Mouse (Mus musculus) limb, embryonic 15.5 days (tissue): ENCODE measurements around the gene Arl3. TPM values are rescaled to one million over a fixed set of nuclear protein-coding genes. Genes with fewer than 3 reads are reported as not detected.

Experiments used
- ATAC-seq: fragments of 200-750 bp; cut with Nextera tagmentation; 2 replicates; pipeline ENCODE4 v1.8.0; 2017; ENCODE audit warnings: low read depth, moderate TSS enrichment; ENCODE audit not compliant: insufficient number of reproducible peaks, low FRiP score, low TSS enrichment
- H3K27ac ChIP-seq: fragments of 300-500 bp; sonication (generic); 2 replicates; pipeline ENCODE4 v1.5.1; 2015; ENCODE audit warnings: moderate library complexity, mild to moderate bottlenecking, inconsistent platforms
- H3K27me3 ChIP-seq: fragments of 300-500 bp; sonication (generic); 2 replicates; pipeline ENCODE4 v1.6.1; 2015; ENCODE audit warnings: inconsistent platforms
- H3K36me3 ChIP-seq: fragments of 300-500 bp; sonication (generic); 2 replicates; pipeline ENCODE4 v1.6.1; 2015; ENCODE audit warnings: inconsistent platforms
- H3K4me1 ChIP-seq: fragments of 300-500 bp; sonication (generic); 2 replicates; pipeline ENCODE4 v1.6.1; 2015; ENCODE audit warnings: inconsistent platforms
- H3K4me2 ChIP-seq: fragments of 300-500 bp; sonication (generic); 2 replicates; pipeline ENCODE4 v1.6.1; 2015; ENCODE audit warnings: mild to moderate bottlenecking, inconsistent platforms
- H3K4me3 ChIP-seq: fragments of 300-500 bp; sonication (generic); 2 replicates; pipeline ENCODE4 v1.5.1; 2015; ENCODE audit warnings: mild to moderate bottlenecking, inconsistent platforms
- H3K9ac ChIP-seq: fragments of 300-500 bp; sonication (generic); 2 replicates; pipeline ENCODE4 v1.6.1; 2015; ENCODE audit warnings: inconsistent platforms
- H3K9me3 ChIP-seq: fragments of 300-500 bp; sonication (generic); 2 replicates; pipeline ENCODE4 v1.6.1; 2016; ENCODE audit warnings: inconsistent platforms
- WGBS: fragments of 180-500 bp; shearing (Covaris S2); methylation state at CpG from one replicate; pipeline ENCODE4 v1.1.7; 2015; 5-methylcytosine and 5-hydroxymethylcytosine counted together
- polyA plus RNA-seq: library from polyadenylated mRNA; unstranded; fragments of >200 nt; fragmentation: Nextera tagmentation; extraction: Ambion mirVana; gene quantifications from 2 replicates; pipeline ENCODE4 v1.2.1, GENCODE M21; 2015

The Arl3 gene
- 127 and 138 TPM in 2 replicates for polyA plus RNA-seq

- Histone ChIP-seq H3K27ac (peak within 1 kb of the TSS; percentile 85), H3K36me3 (no peaks in the 10 kb centered on the region), H3K27me3 (no peaks in the 10 kb centered on the region), H3K4me2 (peak within 1 kb of the TSS; percentile 70), H3K9me3 (no peaks in the 10 kb centered on the region), H3K4me1 (peaks cover 22% of the 10 kb centered on the region), H3K9ac (peak within 1 kb of the TSS; percentile 68), H3K4me3 (peak within 1 kb of the TSS; percentile 71)
- ATAC-seq = peak; percentile 97
- WGBS = under 1% methylated on average over 63 of the region's 67 CpGs
Observed at GRCm38 (mm10) chr19:46572951-46573937, at the start of gene Arl3, which contains the start of gene Sfxn2. Gene Arl3 (minus strand): TSS chr19:46573198. Gene Sfxn2 (plus strand): TSS chr19:46573365.

DNA sequence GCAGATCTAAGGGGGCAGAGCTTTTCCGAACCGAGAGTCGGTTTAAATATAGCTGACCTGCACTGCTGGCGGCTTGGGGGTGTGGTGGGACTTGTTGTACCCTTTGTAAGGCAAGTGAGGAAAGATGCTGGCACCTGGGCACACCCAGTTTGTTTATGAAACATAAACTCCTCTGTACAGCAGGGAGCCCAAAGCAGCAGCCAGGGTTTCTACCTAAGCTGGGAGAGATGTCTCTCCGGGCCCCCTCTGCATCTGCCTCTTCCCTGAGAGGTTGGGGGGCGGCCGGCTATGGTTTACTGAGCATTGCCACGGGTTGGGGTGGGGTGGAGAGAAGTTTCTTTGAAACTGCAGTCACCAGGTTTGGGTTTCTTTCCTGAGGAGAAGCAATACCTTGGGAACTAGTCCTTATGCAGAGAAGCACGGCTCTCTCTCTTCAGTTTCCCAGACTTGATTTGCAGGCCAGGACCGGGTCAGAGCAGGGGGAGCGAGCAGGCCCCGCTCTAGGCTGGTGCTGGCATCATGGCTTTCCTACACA is 49.7 kb upstream of the Arl3 start:
- Histone ChIP-seq H3K4me2 (peak overlapping the region; percentile 44), H3K9ac (no peak overlapping the region), H3K9me3 (no peaks in the 10 kb centered on the region), H3K27me3 (no peaks in the 10 kb centered on the region), H3K4me3 (peak overlapping the region; percentile 34), H3K4me1 (peaks cover 65% of the 10 kb centered on the region), H3K27ac (peak overlapping the region; percentile 83), H3K36me3 (peaks cover 11% of the 10 kb centered on the region; the same call in 1 of the 2 replicates)
- 28% methylated on average over 12 of the region's 12 CpGs for WGBS
- ATAC-seq = no peak; the same call in 1 of the 2 replicates

GRCm38 (mm10) chr19:46621236-46622183 is 48.5 kb upstream of the Arl3 start:
- H3K9ac ChIP-seq = no peak overlapping the region
- WGBS = 67% methylated on average over 19 of the region's 19 CpGs
- H3K4me3 ChIP-seq = no peak overlapping the region
- H3K27ac ChIP-seq = peak overlapping the region; percentile 83
- no peaks in the 10 kb centered on the region for H3K27me3 ChIP-seq
- no peak overlapping the region for H3K4me2 ChIP-seq
- H3K4me1 ChIP-seq = peaks cover 65% of the 10 kb centered on the region
- no peak for ATAC-seq
- H3K9me3 ChIP-seq = no peaks in the 10 kb centered on the region
- peaks cover 9% of the 10 kb centered on the region; the same call in 1 of the 2 replicates for H3K36me3 ChIP-seq

DNA sequence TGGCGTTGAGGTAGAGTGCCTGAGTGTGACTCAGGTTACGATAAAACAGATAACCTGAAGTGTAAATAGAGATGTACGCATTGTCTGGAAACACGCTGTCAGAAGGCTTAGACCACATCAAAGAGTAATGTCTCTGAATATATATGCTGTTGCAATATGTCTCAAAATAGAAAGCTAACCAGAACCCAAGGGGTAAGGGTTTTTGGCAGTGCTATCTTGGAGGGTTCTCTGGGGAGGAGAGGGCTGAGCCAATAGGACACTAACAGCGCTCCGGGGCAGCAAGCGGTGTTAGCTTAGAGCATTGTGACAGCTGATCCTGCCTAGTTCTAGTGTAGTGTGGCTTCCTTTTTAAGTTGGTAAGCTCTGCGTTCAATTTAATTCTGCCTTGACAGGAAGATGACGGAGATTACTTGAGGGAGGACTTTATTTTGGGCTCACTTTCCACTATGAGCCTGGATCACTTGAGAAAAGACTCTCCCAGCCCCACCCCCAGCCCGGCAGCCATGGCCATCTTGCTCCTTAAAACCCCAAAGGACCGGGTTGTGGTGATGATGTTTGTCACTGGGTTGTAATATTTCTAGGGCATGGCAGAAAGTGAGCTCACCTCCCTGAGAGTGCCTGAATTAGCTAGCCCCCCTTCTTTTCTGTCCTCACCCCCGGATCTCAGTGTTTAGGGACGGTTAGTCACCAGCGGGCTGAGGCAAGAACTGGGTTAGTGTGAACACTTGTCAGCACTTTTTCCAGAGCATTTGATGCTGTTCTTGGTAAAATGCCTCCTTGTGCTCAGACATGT is 47.2 kb upstream of the Arl3 start:
- Histone ChIP-seq H3K9me3 (no peaks in the 10 kb centered on the region), H3K27ac (peak overlapping the region; percentile 59), H3K36me3 (0 out of 2 replicates have a peak, but pooled peaks cover 5% of the 10 kb centered on the region), H3K4me1 (peaks cover 70% of the 10 kb centered on the region), H3K27me3 (no peaks in the 10 kb centered on the region), H3K9ac (no peak overlapping the region), H3K4me3 (no peak overlapping the region), H3K4me2 (no peak overlapping the region)
- ATAC-seq = no peak
- 72% methylated on average over 14 of the region's 14 CpGs for WGBS

- no peak for ATAC-seq
- Histone ChIP-seq H3K27ac (peak overlapping the region; percentile 39; the same call in 1 of the 2 replicates), H3K9ac (no peak overlapping the region), H3K4me3 (no peak overlapping the region), H3K4me1 (peaks cover 65% of the 10 kb centered on the region), H3K36me3 (no peaks in the 10 kb centered on the region), H3K4me2 (no peak overlapping the region), H3K9me3 (no peaks in the 10 kb centered on the region), H3K27me3 (no peaks in the 10 kb centered on the region)
- WGBS = 92% methylated on average over 6 of the region's 6 CpGs
Observed at GRCm38 (mm10) chr19:46619518-46619917, 46.5 kb upstream of the Arl3 start.

- H3K4me3 ChIP-seq = no peak overlapping the region
- H3K36me3 ChIP-seq = peaks cover 4% of the 10 kb centered on the region; the same call in 1 of the 2 replicates
- H3K4me1 ChIP-seq = peaks cover 60% of the 10 kb centered on the region
- 68% methylated on average over 19 of the region's 19 CpGs for WGBS
- H3K27ac ChIP-seq = peak overlapping the region; percentile 51; the same call in 1 of the 2 replicates
- H3K27me3 ChIP-seq = no peaks in the 10 kb centered on the region
- no peak overlapping the region for H3K4me2 ChIP-seq
- H3K9me3 ChIP-seq = no peaks in the 10 kb centered on the region
- no peak for ATAC-seq
- no peak overlapping the region for H3K9ac ChIP-seq
Observed at GRCm38 (mm10) chr19:46619001-46619400, 46.0 kb upstream of the Arl3 start.

DNA sequence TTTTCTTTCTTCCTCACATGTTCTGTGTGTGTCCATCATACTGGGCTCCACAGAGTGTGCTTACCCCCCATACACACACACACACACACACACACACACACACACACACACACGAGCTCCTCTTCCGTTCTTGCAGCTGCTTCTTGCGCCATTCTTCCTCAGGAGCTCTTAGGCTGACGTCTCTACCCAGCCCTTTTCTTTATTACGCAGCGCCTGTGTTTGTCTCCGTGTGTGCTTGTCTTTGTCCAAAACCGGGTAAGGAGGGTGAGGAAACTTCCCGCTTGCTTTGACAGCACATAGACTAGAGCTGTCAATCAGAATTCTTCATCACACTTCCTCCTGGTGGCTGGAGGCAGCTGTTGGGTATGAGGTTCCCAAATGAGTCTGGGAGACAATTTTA is 45.3 kb upstream of the Arl3 start:
- ATAC-seq = no peak
- Histone ChIP-seq H3K4me3 (no peak overlapping the region), H3K36me3 (peaks cover 9% of the 10 kb centered on the region), H3K27me3 (no peaks in the 10 kb centered on the region), H3K4me1 (peaks cover 53% of the 10 kb centered on the region), H3K4me2 (no peak overlapping the region), H3K27ac (peak overlapping the region; percentile 51; the same call in 1 of the 2 replicates), H3K9me3 (no peaks in the 10 kb centered on the region), H3K9ac (no peak overlapping the region)
- WGBS = 61% methylated on average over 9 of the region's 9 CpGs

- WGBS = 85% methylated on average over 8 of the region's 8 CpGs
- Histone ChIP-seq H3K36me3 (peaks cover 11% of the 10 kb centered on the region), H3K4me3 (no peak overlapping the region), H3K27me3 (no peaks in the 10 kb centered on the region), H3K9ac (no peak overlapping the region), H3K4me2 (no peak overlapping the region), H3K9me3 (no peaks in the 10 kb centered on the region), H3K27ac (no peak overlapping the region), H3K4me1 (peaks cover 43% of the 10 kb centered on the region)
- ATAC-seq = no peak
Observed at GRCm38 (mm10) chr19:46617361-46617760, 44.4 kb upstream of the Arl3 start.

DNA sequence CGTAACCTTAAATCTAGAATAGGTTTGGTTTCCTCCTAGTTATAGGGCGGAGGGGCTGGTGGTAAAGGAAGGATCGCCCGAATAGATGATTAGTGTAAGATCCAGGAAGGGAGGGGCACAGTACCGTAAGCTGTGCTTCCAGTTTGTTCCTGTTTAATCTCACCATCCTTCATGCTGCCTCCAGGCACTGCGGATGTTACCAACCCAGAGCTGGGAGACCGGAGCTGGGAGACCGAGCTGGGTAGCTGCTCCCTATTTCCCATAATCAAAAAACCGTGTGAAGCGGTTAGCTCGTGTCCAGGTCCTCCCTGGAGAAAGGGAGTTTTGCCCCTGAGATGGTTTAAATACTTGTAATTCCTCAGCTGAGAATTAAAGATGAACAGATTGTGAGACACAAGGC is 43.4 kb upstream of the Arl3 start:
- H3K9me3 ChIP-seq = no peaks in the 10 kb centered on the region
- peaks cover 11% of the 10 kb centered on the region for H3K36me3 ChIP-seq
- WGBS = 69% methylated on average over 11 of the region's 11 CpGs
- peaks cover 34% of the 10 kb centered on the region for H3K4me1 ChIP-seq
- no peak overlapping the region for H3K9ac ChIP-seq
- H3K27ac ChIP-seq = no peak overlapping the region
- no peak overlapping the region for H3K4me2 ChIP-seq
- ATAC-seq = no peak
- no peaks in the 10 kb centered on the region for H3K27me3 ChIP-seq
- no peak overlapping the region for H3K4me3 ChIP-seq

DNA sequence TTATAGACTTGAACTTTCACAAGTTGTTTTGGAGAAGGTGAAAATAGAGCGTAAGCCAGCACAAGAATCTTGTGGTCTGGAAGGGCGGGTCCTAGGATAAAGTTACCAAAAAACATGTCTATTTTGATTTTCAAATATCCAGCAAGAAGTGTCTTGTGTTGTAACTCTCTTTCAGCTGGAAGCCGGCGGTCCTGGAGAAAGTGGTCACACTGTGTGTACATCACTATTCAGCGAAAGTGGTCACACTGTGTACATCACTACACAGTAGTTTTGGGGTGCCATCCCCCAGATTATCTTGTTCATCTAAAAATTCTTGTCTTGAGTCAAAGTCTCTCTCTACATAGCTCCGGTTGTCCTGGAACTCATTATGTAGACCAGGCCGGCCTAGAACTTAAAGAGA is 35.2 kb upstream of the Arl3 start:
- H3K27ac ChIP-seq = no peak overlapping the region
- no peaks in the 10 kb centered on the region for H3K9me3 ChIP-seq
- no peak for ATAC-seq
- no peak overlapping the region for H3K9ac ChIP-seq
- H3K36me3 ChIP-seq = peaks cover 49% of the 10 kb centered on the region
- H3K4me3 ChIP-seq = no peak overlapping the region
- no peak overlapping the region for H3K4me2 ChIP-seq
- H3K27me3 ChIP-seq = no peaks in the 10 kb centered on the region
- peaks cover 2% of the 10 kb centered on the region; the same call in 1 of the 2 replicates for H3K4me1 ChIP-seq
- 95% methylated on average over 7 of the region's 7 CpGs for WGBS
